Mouse (Mus musculus) embryonic fibroblast, embryonic 13.5 days (primary cell): ENCODE data around the gene Sh2d5.

Source experiments
- CTCF ChIP-seq: IDR thresholded peaks from 2 replicates; pipeline ENCODE4 v1.5.1; 2011; ENCODE audit warnings: mild to moderate bottlenecking, control low read depth, low read length, moderate library complexity, borderline replicate concordance; ENCODE audit not compliant: insufficient read depth
- POLR2A ChIP-seq: IDR thresholded peaks from 2 replicates; pipeline ENCODE4 v1.6.1; 2011; ENCODE audit warnings: low read depth, mild to moderate bottlenecking, control low read depth, low read length, moderate library complexity

- TF ChIP-seq POLR2A (no peak), CTCF (no peak)
Measured at GRCm38 (mm10) chr4:138288691-138289090, 38.5 kb downstream of the Sh2d5 start.
